Mouse (Mus musculus): Measurements from ENCODE around the gene Hsp90ab1.

- TF ChIP-seq CTCF (IDR thresholded peaks at IDR 0.05; ENCODE audit: borderline replicate concordance, extremely low read depth, insufficient read depth, insufficient read length), result no peak
- TF ChIP-seq POLR2A (IDR thresholded peaks at IDR 0.05; ENCODE audit: borderline replicate concordance, extremely low read depth, insufficient read depth, insufficient read length, poor library complexity, severe bottlenecking), result no peak
These were observed 48.1 kb downstream of the Hsp90ab1 start for GRCm38 (mm10) chr17:45524961-45525360.

All from brain, embryonic 14.5 days (tissue).